Mouse (Mus musculus): ENCODE measurements around the gene Mlh3. TPM values are rescaled to one million over a fixed set of nuclear protein-coding genes. Genes with fewer than 3 reads are reported as not detected.

The Mlh3 gene
- total and polyA plus RNA-seq, 3 experiments, result 8.5 to 8.6 TPM; not detected in 1

DNA sequence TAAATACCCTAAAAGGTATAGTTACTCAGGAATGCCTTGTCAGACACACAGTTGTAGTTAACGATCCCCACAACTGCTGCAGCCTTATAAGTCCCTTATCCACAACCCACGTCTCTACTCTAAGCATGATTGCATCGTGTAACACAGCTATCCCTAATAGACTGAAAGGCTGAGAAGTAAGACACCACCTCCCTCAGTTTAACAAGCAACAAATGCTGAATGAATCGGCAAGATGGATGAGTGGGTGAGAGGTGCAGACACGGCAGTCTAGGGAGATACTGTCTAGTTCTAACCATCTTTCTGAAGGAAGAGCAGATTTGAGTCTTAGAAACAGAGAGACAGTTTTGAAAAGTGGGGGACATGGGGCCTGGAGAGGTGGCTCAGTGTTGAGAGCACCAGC is 7.2 kb downstream of the Mlh3 start:
- TF ChIP-seq ZNF384 (IDR thresholded peaks at IDR 0.05; ENCODE audit: low read depth, low read length), result no peak
- TF ChIP-seq EP300 (IDR thresholded peaks at IDR 0.05; ENCODE audit: low read depth in 1 of 2, low read length in 2 of 2), result peak in 1 of 2 experiments; percentile 32; a peak in 1 of 4 replicates
- no peak for TF ChIP-seq GABPA (IDR thresholded peaks at IDR 0.05; ENCODE audit: low read depth, low read length)
- no peak for TF ChIP-seq SMC3 (IDR thresholded peaks at IDR 0.05; ENCODE audit: low read depth, low read length)
- no peak for TF ChIP-seq MAX (IDR thresholded peaks at IDR 0.05; ENCODE audit: low read length)
- TF ChIP-seq ZC3H11A (IDR thresholded peaks at IDR 0.05; ENCODE audit: low read depth, low read length), result no peak
- no peak for TF ChIP-seq TBP (IDR thresholded peaks at IDR 0.05; ENCODE audit: low read depth, low read length)
- Histone ChIP-seq H3K9ac (ENCODE audit: control insufficient read depth, low read depth, low read length, poor library complexity, severe bottlenecking) (no peak overlapping the region), H3K27ac (ENCODE audit: control insufficient read depth, low read depth, low read length) (no peak overlapping the region), H3K4me3 (ENCODE audit: control insufficient read depth in 1 of 2, insufficient read depth in 1 of 2, low read depth in 2 of 2, low read length in 2 of 2) (no peak overlapping the region), H3K9me3 (replicated peaks; ENCODE audit: insufficient read depth, low read length) (no peaks in the 10 kb centered on the region), H3K4me1 (ENCODE audit: control insufficient read depth in 1 of 2, insufficient read depth in 2 of 2, low read length in 2 of 2) (peaks cover 16 to 18% of the 10 kb centered on the region in 2 experiments), H3K27me3 (ENCODE audit: control insufficient read depth in 1 of 2, insufficient read depth in 2 of 2, low read length in 2 of 2) (no peaks in the 10 kb centered on the region), H3K79me2 (ENCODE audit: control insufficient read depth, insufficient read depth, low read length, poor library complexity) (no peaks in the 10 kb centered on the region), H3K36me3 (ENCODE audit: control insufficient read depth in 1 of 2, insufficient read depth in 2 of 2, low read length in 2 of 2) (peaks cover 0 to 17% of the 10 kb centered on the region in 2 experiments; a peak in 2 of 4 replicates)
- peak; percentile 32 for DNase-seq (ENCODE audit: low read depth, low spot score)

DNA sequence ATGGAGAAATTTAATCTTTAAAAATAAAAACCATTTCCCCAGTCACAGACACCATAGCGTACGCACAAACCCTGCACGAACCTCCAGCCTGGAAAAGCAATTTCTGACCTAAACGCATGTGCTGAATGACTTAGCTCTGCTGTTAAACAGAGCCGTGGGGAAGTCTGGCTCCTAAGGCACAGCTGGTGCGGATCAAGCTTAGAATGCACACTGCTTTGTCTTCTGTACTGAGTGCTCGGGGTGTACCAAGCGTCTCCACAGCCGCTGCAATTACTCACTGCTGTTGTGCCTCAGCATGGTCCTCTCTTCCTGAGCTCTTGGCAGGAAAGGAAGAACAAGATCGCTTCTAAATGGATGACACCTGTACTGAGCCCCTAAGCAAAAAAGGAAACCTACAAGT is 7.9 kb downstream of the Mlh3 start:
- no peak for DNase-seq (ENCODE audit: low read depth, low spot score)
- no peaks in the 10 kb centered on the region for H3K9me3 ChIP-seq (replicated peaks; ENCODE audit: insufficient read depth, low read length)
- no peaks in the 10 kb centered on the region for H3K79me2 ChIP-seq (ENCODE audit: control insufficient read depth, insufficient read depth, low read length, poor library complexity)
- TF ChIP-seq CTCF (IDR thresholded peaks at IDR 0.05 in 2 of 3, conservative IDR thresholded peaks at IDR 0.05 in 1 of 3; ENCODE audit: control insufficient read depth in 1 of 3, insufficient read depth in 1 of 3, low read depth in 2 of 3, low read length in 3 of 3, poor library complexity in 1 of 3, severe bottlenecking in 1 of 3), result no peak
- no peak for TF ChIP-seq USF1 (IDR thresholded peaks at IDR 0.05; ENCODE audit: low read depth, low read length)
- no peak for TF ChIP-seq CHD1 (IDR thresholded peaks at IDR 0.05; ENCODE audit: low read depth, low read length)
- no peak for TF ChIP-seq SMC3 (IDR thresholded peaks at IDR 0.05; ENCODE audit: low read depth, low read length)
- TF ChIP-seq RCOR1 (IDR thresholded peaks at IDR 0.05; ENCODE audit: low read depth, low read length), result no peak
- no peak for TF ChIP-seq HCFC1 (IDR thresholded peaks at IDR 0.05; ENCODE audit: low read depth, low read length)
- TF ChIP-seq POLR2AphosphoS2 (IDR thresholded peaks at IDR 0.05; ENCODE audit: low read length), result no peak
- no peak for TF ChIP-seq NRF1 (IDR thresholded peaks at IDR 0.05; ENCODE audit: insufficient read depth, low read depth, low read length, poor library complexity, severe bottlenecking)
- TF ChIP-seq MXI1 (IDR thresholded peaks at IDR 0.05; ENCODE audit: low read depth, low read length), result no peak
- TF ChIP-seq SIN3A (IDR thresholded peaks at IDR 0.05; ENCODE audit: low read length), result no peak
- no peak overlapping the region for H3K27ac ChIP-seq (ENCODE audit: control insufficient read depth, low read depth, low read length)
- H3K27me3 ChIP-seq (ENCODE audit: control insufficient read depth in 1 of 2, insufficient read depth in 2 of 2, low read length in 2 of 2), result no peaks in the 10 kb centered on the region
- no peak overlapping the region for H3K9ac ChIP-seq (ENCODE audit: control insufficient read depth, low read depth, low read length, poor library complexity, severe bottlenecking)
- peaks cover 0 to 23% of the 10 kb centered on the region in 2 experiments; a peak in 2 of 4 replicates for H3K36me3 ChIP-seq (ENCODE audit: control insufficient read depth in 1 of 2, insufficient read depth in 2 of 2, low read length in 2 of 2)
- no peak overlapping the region for H3K4me3 ChIP-seq (ENCODE audit: control insufficient read depth in 1 of 2, insufficient read depth in 1 of 2, low read depth in 2 of 2, low read length in 2 of 2)
- peaks cover 22 to 24% of the 10 kb centered on the region in 2 experiments for H3K4me1 ChIP-seq (ENCODE audit: control insufficient read depth in 1 of 2, insufficient read depth in 2 of 2, low read length in 2 of 2)
